Mouse (Mus musculus) kidney, adult 2 months (tissue): ENCODE data around the gene Fmr1. TPM values are rescaled to one million over a fixed set of nuclear protein-coding genes. Genes with fewer than 3 reads are reported as not detected.

Experiments
- DNase-seq: peaks from one replicate; pipeline ENCODE4 v3.0.0; 2021
- H3K27ac ChIP-seq: fragments of 200-500 bp; 2 replicates; pipeline ENCODE4 v1.5.1; 2012; ENCODE audit warnings: low read depth, low read length, control low read depth, inconsistent platforms; ENCODE audit not compliant: insufficient read depth
- H3K27me3 ChIP-seq: fragments of 200-500 bp; replicated peaks from 2 replicates; pipeline ENCODE4 v1.6.1; 2012; ENCODE audit warnings: mild to moderate bottlenecking, moderate library complexity, low read length, inconsistent platforms; ENCODE audit not compliant: control insufficient read depth, insufficient read depth
- H3K36me3 ChIP-seq: fragments of 200-500 bp; 2 replicates; pipeline ENCODE4 v1.6.1; 2012; ENCODE audit warnings: mild to moderate bottlenecking, moderate library complexity, low read length, inconsistent platforms; ENCODE audit not compliant: control insufficient read depth, insufficient read depth
- H3K4me1 ChIP-seq: fragments of 200-500 bp; 2 replicates; pipeline ENCODE4 v1.6.1; 2011; ENCODE audit warnings: low read length; ENCODE audit not compliant: control insufficient read depth, insufficient read depth
- H3K4me3 ChIP-seq: fragments of 200-500 bp; 2 replicates; pipeline ENCODE4 v1.5.1; 2011; ENCODE audit warnings: mild to moderate bottlenecking, low read depth, low read length, control low read depth; ENCODE audit not compliant: insufficient read depth
- CTCF ChIP-seq: fragments of 200-500 bp; conservative IDR thresholded peaks from 2 replicates; pipeline ENCODE4 v1.5.1; 2011; ENCODE audit warnings: low read depth, mild to moderate bottlenecking, control low read depth, low read length, moderate library complexity, mixed read lengths; ENCODE audit not compliant: insufficient read depth, insufficient read length
- POLR2A ChIP-seq: fragments of 200-500 bp; IDR thresholded peaks from one replicate; pipeline ENCODE4 v1.6.1; 2011; ENCODE audit warnings: low read depth, low read length, control low read depth
- WGBS: fragments of 180-500 bp; shearing (Covaris S2); methylation state at CpG from one replicate; pipeline ENCODE4 v1.1.7; 2018; 5-methylcytosine and 5-hydroxymethylcytosine counted together
- polyA plus RNA-seq: library from polyadenylated mRNA; depleted of rRNA; stranded (reverse); fragments of >200 nt; gene quantifications from 2 replicates; pipeline ENCODE4 v1.2.3, GENCODE M21; 2012; rRNA removed

The Fmr1 gene
- polyA plus RNA-seq, 1 experiment = 7.0 TPM

DNA sequence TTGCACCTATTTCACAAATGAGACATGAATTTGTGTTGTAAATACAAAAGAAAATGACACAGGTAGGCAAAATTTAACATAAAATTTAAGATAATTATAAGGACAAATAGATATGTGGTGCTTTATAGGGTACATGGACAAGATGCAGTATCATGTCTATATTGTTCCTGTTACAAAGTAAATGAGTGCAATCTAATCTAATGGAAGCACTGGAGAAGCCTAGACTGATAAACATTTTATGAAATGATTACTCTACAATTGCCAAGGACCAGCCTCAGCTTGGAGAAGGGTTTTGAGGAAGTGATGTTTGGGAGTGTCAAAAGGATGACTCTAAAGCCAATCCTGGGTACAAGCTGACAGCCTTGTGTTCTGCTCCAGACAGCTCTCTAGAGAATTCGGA is 58.6 kb downstream of the Fmr1 start:
- 70% methylated on average over 1 of the region's 1 CpGs for WGBS
- Histone ChIP-seq H3K4me3 (no peak overlapping the region), H3K27me3 (no peaks in the 10 kb centered on the region), H3K27ac (no peak overlapping the region), H3K4me1 (no peaks in the 10 kb centered on the region), H3K36me3 (no peaks in the 10 kb centered on the region)
- TF ChIP-seq CTCF = no peak
- no peak for TF ChIP-seq POLR2A
- no peak for DNase-seq

DNA sequence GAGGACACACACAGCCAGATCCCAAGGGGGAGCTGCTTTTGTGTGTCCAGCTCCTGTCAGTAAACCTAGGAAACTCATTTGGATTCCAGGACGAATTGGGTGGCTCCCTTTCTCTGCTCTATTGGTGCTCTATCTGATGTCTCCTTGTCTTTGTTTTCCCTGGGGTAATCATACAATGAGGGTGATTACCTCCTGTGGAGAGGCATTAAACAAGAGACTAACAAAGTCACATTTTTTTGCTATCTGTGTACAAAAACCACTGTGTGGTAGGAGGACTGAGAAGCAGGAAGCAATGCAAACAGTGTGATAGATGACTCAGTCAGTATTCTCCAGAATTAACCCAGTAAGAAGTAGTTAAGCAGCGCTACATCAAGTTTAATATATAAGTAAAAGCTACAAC is 61.7 kb downstream of the Fmr1 start:
- no peak for DNase-seq
- WGBS = 57% methylated on average over 2 of the region's 2 CpGs
- H3K27me3 ChIP-seq = no peaks in the 10 kb centered on the region

DNA sequence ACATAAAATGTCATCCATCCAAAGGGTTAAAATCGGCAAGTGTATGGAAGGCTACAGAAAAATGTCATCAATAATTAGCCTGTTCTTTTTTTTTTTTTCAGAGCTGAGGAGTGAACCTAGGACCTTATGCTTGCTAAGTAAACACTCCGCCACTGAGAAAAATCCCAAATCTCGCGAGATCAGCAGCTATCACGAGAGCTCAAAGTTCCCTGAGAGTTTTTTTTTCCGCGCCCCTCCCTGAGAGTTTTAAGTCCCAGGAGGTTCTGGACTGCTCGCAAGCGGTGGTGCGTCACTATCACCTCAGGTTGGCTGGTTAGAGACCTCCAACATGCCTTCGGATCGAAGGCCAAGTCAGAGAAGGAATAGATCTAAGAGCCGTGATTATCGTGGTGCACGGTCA is 83.3 kb downstream of the Fmr1 start, which contains the start of gene Fmr1nb:
Gene Fmr1nb, plus strand, starts transcription at position 234 of the 400 bp plus-strand sequence.
- H3K27ac ChIP-seq = no peak within 1 kb of the TSS
- H3K36me3 ChIP-seq = no peaks in the 10 kb centered on the region
- no peak within 1 kb of the TSS for H3K4me3 ChIP-seq
- DNase-seq = no peak
- 84% methylated on average over 15 of the region's 15 CpGs for WGBS
- TF ChIP-seq CTCF = no peak
- TF ChIP-seq POLR2A = no peak
- no peaks in the 10 kb centered on the region for H3K4me1 ChIP-seq
- no peaks in the 10 kb centered on the region for H3K27me3 ChIP-seq

More for the DNA sequence above, 61.7 kb downstream of the Fmr1 start:
- Histone ChIP-seq H3K27ac (no peak overlapping the region), H3K4me1 (no peaks in the 10 kb centered on the region), H3K4me3 (no peak overlapping the region), H3K36me3 (no peaks in the 10 kb centered on the region)
- no peak for TF ChIP-seq CTCF
- no peak for TF ChIP-seq POLR2A

Other genes with a start within 250 kb of the Fmr1 start
- gene Fmr1nb, start 83.3 kb downstream of the Fmr1 start, polyA plus RNA-seq = 0.67 TPM in 1 of 2 replicates, not detected in the other
- 0.30 and 0.56 TPM in 2 replicates for gene Gm14698, start 142.6 kb downstream of the Fmr1 start, polyA plus RNA-seq
- gene Gm6812, start 214.5 kb downstream of the Fmr1 start, polyA plus RNA-seq = not detected in 2 replicates